Mouse (Mus musculus) intestine, postnatal 0 days (tissue): Measurements from ENCODE around the gene H13. TPM values are rescaled to one million over a fixed set of nuclear protein-coding genes. Genes with fewer than 3 reads are reported as not detected.

ENCODE experiments used
- ATAC-seq: fragments of 200-750 bp; cut with Nextera tagmentation; 2 replicates; pipeline ENCODE4 v1.8.0; 2017; ENCODE audit warnings: mild to moderate bottlenecking, moderate TSS enrichment, moderate library complexity
- H3K27ac ChIP-seq: fragments of 300-500 bp; sonication (generic); 2 replicates; pipeline ENCODE4 v1.5.1; 2014; ENCODE audit warnings: mild to moderate bottlenecking, low read depth, low read length, moderate library complexity
- H3K27me3 ChIP-seq: fragments of 300-500 bp; sonication (generic); replicated peaks from 2 replicates; pipeline ENCODE4 v1.6.1; 2014; ENCODE audit warnings: low read length, mixed read lengths; ENCODE audit not compliant: control insufficient read depth, insufficient read depth
- H3K36me3 ChIP-seq: fragments of 300-500 bp; sonication (generic); 2 replicates; pipeline ENCODE4 v1.6.1; 2014; ENCODE audit warnings: mild to moderate bottlenecking, moderate library complexity; ENCODE audit not compliant: control insufficient read depth, insufficient read depth
- H3K4me1 ChIP-seq: fragments of 300-500 bp; sonication (generic); replicated peaks from 2 replicates; pipeline ENCODE4 v1.6.1; 2014; ENCODE audit warnings: antibody characterized with exemption, low read length, mixed read lengths; ENCODE audit not compliant: control insufficient read depth, insufficient read depth
- H3K4me2 ChIP-seq: fragments of 300-500 bp; sonication (generic); replicated peaks from 2 replicates; pipeline ENCODE4 v1.6.1; 2014; ENCODE audit warnings: low read depth, mild to moderate bottlenecking, moderate library complexity
- H3K4me3 ChIP-seq: fragments of 300-500 bp; sonication (generic); 2 replicates; pipeline ENCODE4 v1.5.1; 2014; ENCODE audit warnings: low read depth, low read length
- H3K9ac ChIP-seq: fragments of 300-500 bp; sonication (generic); 2 replicates; pipeline ENCODE4 v1.6.1; 2014; ENCODE audit warnings: mild to moderate bottlenecking, low read depth, low read length
- H3K9me3 ChIP-seq: fragments of 300-500 bp; sonication (generic); 2 replicates; pipeline ENCODE4 v1.6.1; 2016; ENCODE audit warnings: mixed run types; ENCODE audit not compliant: control insufficient read depth
- CTCF ChIP-seq: sonication (generic); IDR thresholded peaks from 2 replicates; pipeline ENCODE4 v1.5.1; 2016; ENCODE audit warnings: low read depth, mild to moderate bottlenecking, control low read depth, antibody characterized with exemption, moderate library complexity
- WGBS: fragments of 180-500 bp; shearing (Covaris S2); extraction: QIAGEN DNeasy Blood & Tissue Kit; methylation state at CpG from one replicate; pipeline ENCODE4 v1.1.7; 2014; 5-methylcytosine and 5-hydroxymethylcytosine counted together
- polyA plus RNA-seq: library from polyadenylated mRNA; unstranded; fragments of >200 nt; fragmentation: Nextera tagmentation; extraction: Ambion mirVana; gene quantifications from 2 replicates; pipeline ENCODE4 v1.2.1, GENCODE M21; 2015

The H13 gene
- polyA plus RNA-seq, 1 experiment from 2014 or later = 111 TPM

DNA sequence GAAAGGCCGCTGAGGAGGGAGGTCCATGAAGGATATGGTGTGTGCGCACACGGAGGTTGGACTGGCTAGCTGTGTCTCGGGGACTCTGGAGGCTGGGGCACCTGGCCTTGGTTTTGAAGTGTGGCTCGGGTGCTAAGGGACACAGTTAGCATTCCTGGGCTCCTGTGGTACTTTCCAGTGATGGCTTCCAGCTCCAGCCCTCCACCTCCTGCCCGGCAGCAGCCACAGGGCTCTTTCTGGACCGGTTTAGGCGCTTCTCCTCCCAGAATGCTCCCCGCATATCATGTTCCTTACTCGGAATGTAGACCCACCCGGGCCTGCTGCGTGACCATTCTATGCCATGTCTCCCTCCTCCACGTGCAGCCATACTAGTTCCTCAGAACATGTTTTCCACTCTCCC is 24.5 kb downstream of the H13 start:
- no peak for TF ChIP-seq CTCF
- WGBS = 83% methylated on average over 13 of the region's 13 CpGs
- no peaks in the 10 kb centered on the region for H3K9me3 ChIP-seq
- no peak overlapping the region for H3K27ac ChIP-seq
- H3K36me3 ChIP-seq = peaks cover 63% of the 10 kb centered on the region
- peak overlapping the region; percentile 32 for H3K9ac ChIP-seq
- H3K27me3 ChIP-seq = no peaks in the 10 kb centered on the region
- no peak overlapping the region for H3K4me3 ChIP-seq
- no peak for ATAC-seq
- H3K4me2 ChIP-seq = peak overlapping the region; percentile 50
- H3K4me1 ChIP-seq = no peaks in the 10 kb centered on the region

DNA sequence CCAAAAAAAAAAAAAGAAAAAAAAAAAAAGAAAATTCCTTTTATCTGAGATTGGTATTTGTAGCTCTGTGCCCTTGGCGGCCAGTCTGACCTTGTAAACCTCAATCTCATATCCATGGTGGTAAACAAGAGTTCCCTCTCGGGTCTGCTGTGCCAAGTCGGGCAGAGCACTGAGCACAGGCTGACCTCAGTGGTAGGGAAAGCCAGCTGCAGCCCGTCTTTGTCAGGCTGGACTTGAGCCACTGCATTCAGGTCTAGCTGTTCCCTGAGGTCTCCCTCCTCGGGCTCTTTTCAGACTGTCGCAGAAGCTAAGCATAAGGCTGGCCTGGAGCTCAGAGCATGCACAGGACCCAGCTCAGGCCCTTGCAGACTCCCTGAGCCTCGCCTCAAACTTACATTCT is 25.4 kb downstream of the H13 start:
- Histone ChIP-seq H3K4me1 (no peaks in the 10 kb centered on the region), H3K9ac (no peak overlapping the region), H3K27ac (no peak overlapping the region), H3K36me3 (peaks cover 63% of the 10 kb centered on the region), H3K9me3 (no peaks in the 10 kb centered on the region), H3K27me3 (no peaks in the 10 kb centered on the region), H3K4me3 (no peak overlapping the region), H3K4me2 (no peak overlapping the region)
- WGBS = 66% methylated on average over 7 of the region's 7 CpGs
- TF ChIP-seq CTCF = no peak
- no peak for ATAC-seq

DNA sequence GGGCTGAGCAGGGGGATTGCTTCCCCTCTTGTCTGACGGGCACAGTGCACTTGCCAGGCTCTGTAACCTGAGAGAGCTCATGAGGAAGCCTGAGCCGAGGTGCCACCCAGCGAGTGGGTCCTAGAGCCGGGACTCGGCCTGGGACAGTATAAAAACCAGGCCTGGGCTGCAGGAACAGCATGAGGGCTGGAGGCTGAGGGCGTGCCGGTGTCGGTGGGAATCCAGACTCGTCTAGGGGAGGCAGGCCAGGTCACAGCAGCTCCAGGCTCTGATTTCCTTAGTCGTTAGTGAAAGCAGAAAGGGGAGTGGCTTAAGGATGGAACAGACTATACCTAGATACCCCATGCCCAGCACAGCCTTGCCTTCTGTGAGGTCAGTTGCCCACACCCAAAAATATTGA is 26.8 kb downstream of the H13 start:
- H3K4me1 ChIP-seq = no peaks in the 10 kb centered on the region
- H3K9ac ChIP-seq = peak overlapping the region; percentile 64; the same call in 1 of the 2 replicates
- WGBS = 67% methylated on average over 10 of the region's 10 CpGs
- no peak for TF ChIP-seq CTCF
- no peak for ATAC-seq
- no peaks in the 10 kb centered on the region for H3K27me3 ChIP-seq
- peaks cover 65% of the 10 kb centered on the region for H3K36me3 ChIP-seq
- no peak overlapping the region for H3K4me2 ChIP-seq
- no peaks in the 10 kb centered on the region for H3K9me3 ChIP-seq
- H3K4me3 ChIP-seq = no peak overlapping the region
- H3K27ac ChIP-seq = no peak overlapping the region

DNA sequence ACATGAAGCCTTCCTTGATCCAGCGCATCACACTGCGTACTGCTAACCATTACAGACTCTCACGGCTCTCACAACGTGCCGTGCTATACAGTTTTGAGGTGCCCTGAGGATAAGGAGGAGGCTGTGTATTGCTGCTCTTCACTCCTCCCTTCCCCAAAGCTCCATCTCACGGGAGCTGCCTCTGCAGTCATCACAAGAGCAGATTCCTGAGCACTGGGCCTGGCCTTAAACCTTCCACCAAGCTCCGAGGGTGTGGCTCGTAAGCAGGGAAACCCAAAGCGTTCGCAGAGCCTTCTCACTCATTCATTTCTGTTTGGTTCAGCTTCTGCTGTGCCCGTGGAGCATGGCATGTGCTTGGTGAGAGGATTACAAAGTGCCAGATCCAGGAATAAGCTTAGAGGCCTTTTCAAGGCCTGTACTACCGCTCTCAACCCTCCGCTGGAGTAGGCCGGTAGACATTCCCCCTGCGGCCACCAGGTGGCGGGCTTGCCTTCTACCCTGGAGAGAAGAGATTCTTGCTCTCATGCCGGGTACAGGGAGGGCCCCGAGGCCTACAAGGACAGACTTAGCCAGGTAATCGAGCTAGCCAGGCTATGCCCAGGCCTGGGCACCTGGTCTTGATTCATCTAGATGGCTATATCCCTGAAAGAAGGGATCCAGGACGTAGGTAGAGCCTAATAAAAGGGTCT is 27.4 kb downstream of the H13 start:
- Histone ChIP-seq H3K9me3 (no peaks in the 10 kb centered on the region), H3K27ac (peak overlapping the region; percentile 62), H3K9ac (peak overlapping the region; percentile 64), H3K36me3 (peaks cover 71% of the 10 kb centered on the region), H3K27me3 (no peaks in the 10 kb centered on the region), H3K4me3 (no peak overlapping the region), H3K4me1 (no peaks in the 10 kb centered on the region), H3K4me2 (no peak overlapping the region)
- WGBS = 40% methylated on average over 20 of the region's 20 CpGs
- peak; percentile 79 for ATAC-seq
- peak; percentile 97 for TF ChIP-seq CTCF

DNA sequence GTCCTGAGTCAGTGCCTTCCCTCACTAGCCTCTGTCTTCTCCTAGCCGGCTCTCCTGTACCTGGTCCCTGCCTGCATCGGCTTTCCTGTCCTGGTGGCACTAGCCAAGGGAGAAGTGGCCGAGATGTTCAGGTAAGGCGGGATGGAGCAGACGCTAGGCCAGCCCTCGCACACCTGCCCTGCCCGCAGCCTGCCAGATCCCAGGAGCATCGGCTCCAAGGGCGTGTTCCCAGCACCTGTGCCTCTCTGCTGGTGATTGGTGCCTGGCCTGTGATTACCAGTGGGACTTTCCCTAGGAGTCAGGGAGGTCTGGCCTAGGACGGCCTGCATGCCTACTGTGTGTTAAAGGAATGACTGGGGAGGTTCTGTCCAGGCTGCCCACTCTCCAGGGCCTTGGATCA is 30.9 kb downstream of the H13 start:
- 65% methylated on average over 10 of the region's 10 CpGs for WGBS
- H3K36me3 ChIP-seq = peaks cover 88% of the 10 kb centered on the region
- H3K9me3 ChIP-seq = no peaks in the 10 kb centered on the region
- no peaks in the 10 kb centered on the region for H3K27me3 ChIP-seq
- no peaks in the 10 kb centered on the region for H3K4me1 ChIP-seq
- H3K4me2 ChIP-seq = no peak overlapping the region
- no peak overlapping the region for H3K27ac ChIP-seq
- no peak overlapping the region for H3K9ac ChIP-seq
- no peak overlapping the region for H3K4me3 ChIP-seq
- TF ChIP-seq CTCF = no peak
- ATAC-seq = no peak; the same call in 1 of the 2 replicates

DNA sequence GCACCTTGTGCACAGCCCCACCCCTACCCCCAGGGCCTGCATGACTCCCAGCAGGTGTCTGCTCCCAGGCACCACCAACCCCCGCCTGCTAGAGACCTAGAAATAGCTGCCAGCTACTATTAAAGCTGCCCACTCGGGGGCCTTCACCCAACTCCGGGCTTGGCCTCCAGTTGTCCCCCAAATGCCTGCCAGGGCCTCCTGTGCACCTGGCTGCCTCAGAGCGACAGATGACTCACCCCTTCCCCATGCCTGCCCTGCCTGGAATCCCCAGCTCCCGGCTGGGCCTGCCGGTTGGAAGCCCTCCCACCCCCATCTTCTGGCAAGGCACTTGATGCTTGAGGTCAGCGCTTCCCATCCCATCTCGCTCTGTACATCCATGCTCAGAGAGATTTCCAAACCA is 31.5 kb downstream of the H13 start:
- ATAC-seq = no peak
- Histone ChIP-seq H3K4me2 (no peak overlapping the region), H3K9me3 (no peaks in the 10 kb centered on the region), H3K27ac (no peak overlapping the region), H3K9ac (no peak overlapping the region), H3K4me1 (no peaks in the 10 kb centered on the region), H3K4me3 (no peak overlapping the region), H3K36me3 (peaks cover 88% of the 10 kb centered on the region), H3K27me3 (no peaks in the 10 kb centered on the region)
- no peak for TF ChIP-seq CTCF
- 84% methylated on average over 8 of the region's 8 CpGs for WGBS
